Mouse (Mus musculus) neural tube, embryonic 13.5 days (tissue): ENCODE data around the gene Ufc1. TPM values are rescaled to one million over a fixed set of nuclear protein-coding genes. Genes with fewer than 3 reads are reported as not detected.

Experiments
- ATAC-seq: fragments of 200-750 bp; cut with Nextera tagmentation; 2 replicates; pipeline ENCODE4 v1.8.0; 2017; ENCODE audit warnings: low read depth, mild to moderate bottlenecking, moderate TSS enrichment, moderate library complexity
- H3K27ac ChIP-seq: fragments of 300-500 bp; sonication (generic); replicated peaks from 2 replicates; pipeline ENCODE4 v1.5.1; 2015; ENCODE audit warnings: moderate library complexity, mild to moderate bottlenecking, inconsistent platforms
- H3K27me3 ChIP-seq: fragments of 300-500 bp; sonication (generic); 2 replicates; pipeline ENCODE4 v1.6.1; 2015; ENCODE audit warnings: mild to moderate bottlenecking, inconsistent platforms
- H3K36me3 ChIP-seq: fragments of 300-500 bp; sonication (generic); 2 replicates; pipeline ENCODE4 v1.6.1; 2015; ENCODE audit warnings: mild to moderate bottlenecking, inconsistent platforms
- H3K4me1 ChIP-seq: fragments of 300-500 bp; sonication (generic); replicated peaks from 2 replicates; pipeline ENCODE4 v1.6.1; 2015; ENCODE audit warnings: inconsistent platforms
- H3K4me2 ChIP-seq: fragments of 300-500 bp; sonication (generic); 2 replicates; pipeline ENCODE4 v1.6.1; 2015; ENCODE audit warnings: inconsistent platforms, mild to moderate bottlenecking, moderate library complexity
- H3K4me3 ChIP-seq: fragments of 300-500 bp; sonication (generic); 2 replicates; pipeline ENCODE4 v1.5.1; 2015; ENCODE audit warnings: mild to moderate bottlenecking, inconsistent platforms
- H3K9ac ChIP-seq: fragments of 300-500 bp; sonication (generic); 2 replicates; pipeline ENCODE4 v1.6.1; 2015; ENCODE audit warnings: moderate library complexity, mild to moderate bottlenecking, inconsistent platforms
- H3K9me3 ChIP-seq: fragments of 300-500 bp; sonication (generic); 2 replicates; pipeline ENCODE4 v1.6.1; 2016; ENCODE audit warnings: inconsistent platforms
- WGBS: fragments of 180-500 bp; shearing (Covaris S2); methylation state at CpG from one replicate; pipeline ENCODE4 v1.1.7; 2015; 5-methylcytosine and 5-hydroxymethylcytosine counted together
- polyA plus RNA-seq: library from polyadenylated mRNA; unstranded; fragments of >200 nt; fragmentation: Nextera tagmentation; extraction: Ambion mirVana; gene quantifications from 2 replicates; pipeline ENCODE4 v1.2.1, GENCODE M21; 2015

Ufc1 gene
- polyA plus RNA-seq, 1 experiment from 2014 or later: 132 TPM

DNA sequence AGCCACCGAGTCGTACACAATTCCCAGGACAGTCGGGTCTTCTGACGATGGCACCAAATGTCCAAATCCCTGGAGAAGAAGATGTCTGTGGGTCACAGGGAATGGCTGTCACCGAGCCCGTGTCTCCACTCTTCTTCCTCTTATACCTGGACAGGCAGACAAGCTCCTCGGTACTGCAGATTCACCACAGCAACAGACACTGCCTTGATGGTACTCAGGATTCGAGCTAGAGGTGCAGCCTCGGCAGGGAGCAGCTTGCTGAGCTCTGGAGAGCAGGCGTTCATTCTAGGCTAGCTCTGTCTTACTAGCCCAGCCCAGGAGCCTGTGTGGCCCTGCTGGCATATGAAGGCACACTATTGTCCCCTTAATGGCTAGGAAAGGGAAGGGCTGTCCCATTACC is 17.1 kb downstream of the Ufc1 start:
- no peak for ATAC-seq
- H3K9me3 ChIP-seq: no peaks in the 10 kb centered on the region
- peaks cover 66% of the 10 kb centered on the region for H3K36me3 ChIP-seq
- peaks cover 29% of the 10 kb centered on the region for H3K4me1 ChIP-seq
- WGBS: 82% methylated on average over 10 of the region's 10 CpGs
- H3K4me3 ChIP-seq: no peak overlapping the region
- H3K27me3 ChIP-seq: no peaks in the 10 kb centered on the region
- H3K4me2 ChIP-seq: no peak overlapping the region
- no peak overlapping the region for H3K9ac ChIP-seq
- H3K27ac ChIP-seq: no peak overlapping the region

- no peak overlapping the region for H3K27ac ChIP-seq
- no peaks in the 10 kb centered on the region for H3K27me3 ChIP-seq
- no peaks in the 10 kb centered on the region for H3K9me3 ChIP-seq
- peaks cover 32% of the 10 kb centered on the region for H3K4me1 ChIP-seq
- 94% methylated on average over 14 of the region's 14 CpGs for WGBS
- no peak overlapping the region for H3K4me3 ChIP-seq
- H3K9ac ChIP-seq: no peak overlapping the region
- no peak overlapping the region for H3K4me2 ChIP-seq
- peaks cover 72% of the 10 kb centered on the region for H3K36me3 ChIP-seq
- ATAC-seq: no peak
These were observed 18.6 kb downstream of the Ufc1 start for GRCm38 (mm10) chr1:171276110-171276748.

DNA sequence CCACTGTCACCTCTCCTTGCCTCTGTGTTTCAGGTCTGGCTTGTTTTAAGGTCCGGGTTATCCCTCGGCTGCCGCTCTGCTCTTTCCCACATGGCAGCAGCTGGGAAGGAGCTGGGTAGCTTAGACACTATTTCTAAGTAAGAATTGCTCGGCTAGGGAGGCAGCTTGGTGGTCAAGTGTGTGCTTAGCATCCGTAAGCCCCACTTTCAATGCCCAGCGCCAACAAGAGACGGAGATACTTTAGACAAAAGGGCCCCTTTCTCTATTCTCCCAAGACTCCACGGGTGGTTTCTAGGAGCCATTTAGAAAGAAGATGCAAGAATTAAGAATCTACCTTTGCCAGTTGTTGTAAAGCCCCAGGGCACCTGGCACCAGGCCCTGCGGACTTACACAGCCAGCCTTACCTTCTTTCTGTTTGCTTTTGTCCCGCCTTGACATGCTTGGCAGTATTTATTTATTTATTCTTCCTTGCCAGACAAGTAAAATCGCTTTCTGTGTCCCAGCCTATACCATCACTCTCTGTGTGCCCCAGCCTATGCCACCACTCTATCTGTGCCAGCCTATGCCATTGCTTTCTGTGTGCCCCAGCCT is 19.6 kb downstream of the Ufc1 start:
- Histone ChIP-seq H3K4me3 (no peak overlapping the region), H3K36me3 (peaks cover 72% of the 10 kb centered on the region), H3K27ac (no peak overlapping the region), H3K4me1 (peaks cover 34% of the 10 kb centered on the region), H3K27me3 (no peaks in the 10 kb centered on the region), H3K9ac (no peak overlapping the region), H3K9me3 (no peaks in the 10 kb centered on the region), H3K4me2 (no peak overlapping the region)
- WGBS: 80% methylated on average over 11 of the region's 11 CpGs
- ATAC-seq: no peak

DNA sequence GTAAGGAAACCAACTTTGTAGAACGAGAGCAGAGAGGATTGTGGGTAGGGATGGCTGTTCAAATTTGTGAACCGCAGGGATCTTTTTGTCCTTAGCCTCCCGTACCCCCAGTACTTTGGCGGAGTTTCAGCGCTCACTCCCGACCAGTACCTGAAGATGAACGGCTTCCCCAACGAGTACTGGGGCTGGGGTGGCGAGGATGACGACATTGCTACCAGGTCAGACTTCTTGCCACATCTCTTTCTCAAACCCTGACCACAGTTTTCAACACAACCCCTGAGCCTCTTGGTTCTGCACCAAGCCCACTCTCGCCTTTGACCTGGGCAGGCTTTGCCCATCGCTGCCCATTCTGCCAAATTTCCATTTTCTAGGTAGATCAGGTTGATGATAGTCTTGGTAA is 20.7 kb downstream of the Ufc1 start:
- 89% methylated on average over 12 of the region's 12 CpGs for WGBS
- H3K4me1 ChIP-seq: peaks cover 32% of the 10 kb centered on the region
- H3K4me2 ChIP-seq: no peak overlapping the region
- H3K27ac ChIP-seq: no peak overlapping the region
- H3K9me3 ChIP-seq: no peaks in the 10 kb centered on the region
- H3K4me3 ChIP-seq: no peak overlapping the region
- no peaks in the 10 kb centered on the region for H3K27me3 ChIP-seq
- ATAC-seq: no peak
- H3K9ac ChIP-seq: no peak overlapping the region
- peaks cover 72% of the 10 kb centered on the region for H3K36me3 ChIP-seq

DNA sequence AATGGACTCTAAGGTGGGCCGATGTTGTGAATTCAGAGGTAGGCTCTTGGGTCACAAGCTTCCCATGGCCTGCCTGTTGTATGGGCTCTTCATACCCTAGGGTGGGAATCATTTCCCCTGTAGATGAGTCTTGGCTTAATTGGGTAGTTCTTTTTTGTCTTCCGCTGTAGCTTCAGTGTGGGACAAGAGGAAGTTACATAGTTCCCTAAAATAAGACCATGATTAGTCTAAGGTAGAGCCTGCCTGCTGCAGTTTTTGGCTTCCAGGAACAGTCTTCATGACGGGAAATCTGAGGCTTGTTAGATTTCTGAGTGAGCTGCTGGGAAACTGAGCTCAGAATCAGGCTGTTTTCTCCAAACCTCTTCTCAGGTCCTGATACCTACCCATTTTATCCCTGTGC is 22.7 kb downstream of the Ufc1 start:
- 94% methylated on average over 3 of the region's 3 CpGs for WGBS
- H3K9me3 ChIP-seq: no peaks in the 10 kb centered on the region
- peak overlapping the region; percentile 98 for H3K4me2 ChIP-seq
- H3K36me3 ChIP-seq: peaks cover 55% of the 10 kb centered on the region
- H3K27me3 ChIP-seq: no peaks in the 10 kb centered on the region
- no peak for ATAC-seq
- H3K4me3 ChIP-seq: no peak overlapping the region
- no peak overlapping the region for H3K27ac ChIP-seq
- H3K4me1 ChIP-seq: peaks cover 32% of the 10 kb centered on the region
- H3K9ac ChIP-seq: 0 out of 2 replicates have a peak overlapping the region, but pooled peaks have one; percentile 88

DNA sequence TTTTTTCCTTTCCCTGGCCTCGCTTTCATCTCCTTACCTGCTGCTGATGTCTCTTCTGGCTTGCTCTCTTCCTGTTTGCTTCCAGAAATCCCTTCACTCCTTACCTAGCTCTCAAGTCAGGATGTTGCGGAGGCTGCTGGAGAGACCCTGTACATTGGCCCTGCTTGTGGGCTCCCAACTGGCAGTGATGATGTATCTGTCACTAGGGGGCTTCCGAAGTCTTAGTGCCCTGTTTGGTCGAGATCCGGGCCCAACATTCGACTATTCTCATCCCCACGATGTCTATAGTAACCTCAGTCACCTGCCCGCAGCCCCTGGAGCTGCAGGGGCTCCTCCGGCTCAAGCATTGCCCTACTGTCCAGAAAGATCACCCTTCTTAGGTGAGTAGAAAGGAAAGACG is 23.2 kb downstream of the Ufc1 start:
- H3K4me1 ChIP-seq: peaks cover 32% of the 10 kb centered on the region
- no peak for ATAC-seq
- H3K27me3 ChIP-seq: no peaks in the 10 kb centered on the region
- H3K4me2 ChIP-seq: peak overlapping the region; percentile 98
- peaks cover 50% of the 10 kb centered on the region for H3K36me3 ChIP-seq
- H3K9me3 ChIP-seq: no peaks in the 10 kb centered on the region
- H3K9ac ChIP-seq: 0 out of 2 replicates have a peak overlapping the region, but pooled peaks have one; percentile 88
- 77% methylated on average over 10 of the region's 10 CpGs for WGBS
- peak overlapping the region; percentile 88; the same call in 1 of the 2 replicates for H3K4me3 ChIP-seq
- H3K27ac ChIP-seq: no peak overlapping the region

GRCm38 (mm10) chr1:171271196-171271595 is 23.6 kb downstream of the Ufc1 start:
- 56% methylated on average over 9 of the region's 9 CpGs for WGBS
- Histone ChIP-seq H3K27ac (no peak overlapping the region), H3K27me3 (no peaks in the 10 kb centered on the region), H3K4me2 (peak overlapping the region; percentile 98), H3K4me1 (peaks cover 28% of the 10 kb centered on the region), H3K9me3 (no peaks in the 10 kb centered on the region), H3K36me3 (peaks cover 46% of the 10 kb centered on the region), H3K4me3 (peak overlapping the region; percentile 88), H3K9ac (peak overlapping the region; percentile 88)
- no peak for ATAC-seq

DNA sequence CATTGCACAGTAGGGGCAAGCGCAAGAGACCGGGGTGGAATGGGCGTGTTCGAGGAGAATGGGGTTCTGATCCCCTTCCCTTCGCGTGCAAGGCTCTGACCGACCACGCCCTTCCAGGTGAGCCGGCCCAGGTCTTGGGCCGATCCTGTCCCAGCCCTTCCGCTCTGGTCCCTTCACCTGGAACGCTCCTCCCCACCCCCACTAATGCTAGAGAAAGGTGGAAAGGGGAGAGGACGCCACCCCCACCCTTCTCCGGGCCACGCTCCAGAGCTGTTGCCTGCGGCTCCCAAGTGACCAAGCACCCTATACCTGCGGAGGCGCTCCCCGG is 24.3 kb downstream of the Ufc1 start:
- Histone ChIP-seq H3K9me3 (no peaks in the 10 kb centered on the region), H3K36me3 (peaks cover 40% of the 10 kb centered on the region), H3K9ac (peak overlapping the region; percentile 88), H3K4me3 (peak overlapping the region; percentile 88), H3K27me3 (no peaks in the 10 kb centered on the region), H3K4me2 (peak overlapping the region; percentile 98), H3K27ac (no peak overlapping the region), H3K4me1 (peaks cover 26% of the 10 kb centered on the region)
- ATAC-seq: peak; percentile 74
- under 1% methylated on average over 19 of the region's 19 CpGs for WGBS

DNA sequence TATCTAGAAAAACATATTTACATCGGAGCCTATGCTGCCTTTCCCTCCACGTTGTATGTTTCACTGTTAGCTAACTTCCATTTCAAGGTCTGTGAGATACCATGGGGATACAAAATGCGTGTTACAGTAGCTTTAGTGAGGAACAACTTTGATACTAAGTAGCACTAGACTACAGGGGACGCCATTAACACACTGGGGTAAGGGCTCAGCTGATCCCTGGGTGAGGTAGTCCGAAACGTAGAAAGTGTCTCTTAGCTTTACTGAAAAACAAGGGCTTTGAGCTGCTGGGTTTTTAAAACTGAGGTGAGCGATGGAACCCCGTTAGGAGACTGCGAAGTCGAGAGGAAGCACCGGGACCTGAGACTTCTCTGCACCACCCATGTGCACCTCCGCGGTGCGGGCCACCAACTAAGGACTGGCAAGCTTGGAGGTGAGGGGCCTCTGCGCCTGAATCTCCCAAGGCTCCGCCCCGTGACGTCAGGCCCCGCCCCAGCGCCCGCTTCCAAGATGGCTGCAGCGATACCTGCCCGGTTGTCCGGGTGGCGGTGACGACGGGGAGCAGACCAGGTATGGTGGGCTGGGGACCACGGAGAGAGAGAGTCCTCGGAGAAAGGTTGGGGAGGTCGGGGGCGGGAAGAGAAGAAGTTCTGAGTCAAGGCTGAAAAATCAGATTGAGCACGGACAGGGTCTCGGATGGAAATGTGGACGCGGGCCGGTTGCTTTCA is 24.8 kb downstream of the Ufc1 start, which contains the start of gene B4galt3:
TSS of gene B4galt3 (plus strand) at position 481 of the 725 bp plus-strand sequence.
- WGBS: 3% methylated on average over 36 of the region's 36 CpGs
- peak; percentile 93 for ATAC-seq
- peak within 1 kb of the TSS; percentile 64 for H3K27ac ChIP-seq

GRCm38 (mm10) chr1:171268341-171268740 is 26.5 kb downstream of the Ufc1 start:
- no peak overlapping the region for H3K9ac ChIP-seq
- WGBS: 64% methylated on average over 1 of the region's 1 CpGs

More for the DNA sequence above, 24.8 kb downstream of the Ufc1 start, which contains the start of gene B4galt3:
- peak within 1 kb of the TSS; percentile 88 for H3K4me3 ChIP-seq
- H3K9ac ChIP-seq: peak within 1 kb of the TSS; percentile 88
- peaks cover 34% of the 10 kb centered on the region for H3K36me3 ChIP-seq
- no peaks in the 10 kb centered on the region for H3K27me3 ChIP-seq
- H3K9me3 ChIP-seq: no peaks in the 10 kb centered on the region
- H3K4me1 ChIP-seq: peaks cover 26% of the 10 kb centered on the region
- H3K4me2 ChIP-seq: peak within 1 kb of the TSS; percentile 98

DNA sequence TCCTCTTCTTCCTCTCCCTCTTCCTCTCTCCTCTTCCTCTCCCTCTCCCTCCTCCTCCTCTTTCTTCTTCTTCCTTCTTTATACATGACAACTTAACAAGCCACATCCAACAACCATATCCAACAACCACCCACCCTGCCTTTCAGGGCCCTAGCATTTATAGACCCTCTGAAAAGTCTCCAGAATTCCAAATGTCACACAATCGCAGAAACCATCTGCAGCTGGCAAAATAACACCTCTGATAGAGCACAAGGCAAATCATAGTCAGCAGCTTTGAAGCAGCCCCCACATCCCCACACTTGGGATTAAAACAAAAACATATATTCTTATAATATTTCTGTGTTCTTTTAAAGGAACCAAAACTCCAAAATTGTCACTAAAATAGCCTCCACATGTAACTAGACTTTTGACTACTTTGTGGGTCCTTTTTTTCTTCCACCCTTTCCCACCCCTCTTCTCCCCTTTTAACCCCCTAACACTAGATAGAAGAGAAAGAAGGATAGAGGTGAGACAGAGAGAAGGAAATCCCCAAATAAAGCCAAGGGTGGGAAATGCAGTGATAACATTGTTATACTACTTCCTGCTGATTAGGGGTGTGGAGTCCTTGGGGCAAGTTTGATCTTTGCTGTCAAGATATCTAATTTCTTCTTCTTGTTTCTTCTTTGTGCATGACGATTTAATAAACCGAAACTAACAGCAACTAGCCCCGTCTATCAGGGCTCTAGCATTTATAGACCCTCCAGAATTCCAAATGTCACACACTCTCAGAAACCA is 28.7 kb downstream of the Ufc1 start:
- H3K4me1 ChIP-seq: peaks cover 22% of the 10 kb centered on the region
- ATAC-seq: no peak
- H3K4me3 ChIP-seq: no peak overlapping the region
- H3K27me3 ChIP-seq: no peaks in the 10 kb centered on the region
- H3K9ac ChIP-seq: no peak overlapping the region
- no peaks in the 10 kb centered on the region for H3K36me3 ChIP-seq
- no peak overlapping the region for H3K27ac ChIP-seq
- H3K9me3 ChIP-seq: no peaks in the 10 kb centered on the region
- no peak overlapping the region for H3K4me2 ChIP-seq
- WGBS: 77% methylated on average over 4 of the region's 4 CpGs

More at GRCm38 (mm10) chr1:171268341-171268740, 26.5 kb downstream of the Ufc1 start:
- Histone ChIP-seq H3K4me3 (no peak overlapping the region), H3K9me3 (no peaks in the 10 kb centered on the region), H3K36me3 (peaks cover 18% of the 10 kb centered on the region), H3K27me3 (no peaks in the 10 kb centered on the region), H3K27ac (no peak overlapping the region), H3K4me1 (peaks cover 26% of the 10 kb centered on the region), H3K4me2 (no peak overlapping the region)
- no peak for ATAC-seq
